Mouse (Mus musculus): ENCODE data around the gene Pim3.

GRCm38 (mm10) chr15:88859206-88859970, 2.6 kb upstream of the Pim3 start:
- TF ChIP-seq TCF12 (IDR thresholded peaks at IDR 0.05; ENCODE audit: insufficient read depth, poor library complexity, severe bottlenecking) (no peak), POLR2A (IDR thresholded peaks at IDR 0.05; ENCODE audit: insufficient read length, low read depth) (no peak), MYOG (IDR thresholded peaks at IDR 0.05; ENCODE audit: control insufficient read depth in 1 of 3, insufficient read depth in 1 of 3, insufficient read length in 2 of 3, low read depth in 2 of 3) (no peak), POLR2AphosphoS2 (IDR thresholded peaks at IDR 0.05; ENCODE audit: insufficient read length, low read depth) (no peak), CEBPB (IDR thresholded peaks at IDR 0.05; ENCODE audit: insufficient read depth, poor library complexity, severe bottlenecking) (no peak), E2F4 (IDR thresholded peaks at IDR 0.05; ENCODE audit: insufficient read depth) (no peak), TCF3 (IDR thresholded peaks at IDR 0.05; ENCODE audit: insufficient read length, low read depth) (no peak), MAX (IDR thresholded peaks at IDR 0.05; ENCODE audit: low read depth) (no peak), MYOD1 (IDR thresholded peaks at IDR 0.05; ENCODE audit: control insufficient read depth in 1 of 3, insufficient read length in 2 of 3, low read depth in 2 of 3) (no peak), USF1 (IDR thresholded peaks at IDR 0.05; ENCODE audit: low read depth) (no peak)
